27 mouse cellular contexts compared by ENCODE assay signal in genomic region chr11:54613628-54614027, GRCm38 (mm10).
"Had no signal": no experiment of that assay in that cellular context is flagged by ENCODE, and none has a peak within 500 bp of the region (broad histone marks: within the 10 kb centered on the region; RNA-seq: fewer than 3 reads in every experiment).

No protein-coding gene starts in this region.

- H3K4me3 ChIP-seq: embryonic facial prominence, embryonic 12.5 days; embryonic facial prominence, embryonic 13.5 days; embryonic facial prominence, embryonic 15.5 days; erythroblast, embryonic 14.5 days; forebrain, embryonic 10.5 days; forebrain, embryonic 12.5 days; forebrain, embryonic 13.5 days; forebrain, embryonic 15.5 days; gastrocnemius, adult 2 months; heart, adult 2 months; heart, embryonic 10.5 days had no signal

- H3K9me3 ChIP-seq: embryonic facial prominence, embryonic 12.5 days; embryonic facial prominence, embryonic 13.5 days; embryonic facial prominence, embryonic 15.5 days; forebrain, embryonic 10.5 days; forebrain, embryonic 12.5 days; forebrain, embryonic 13.5 days; forebrain, embryonic 15.5 days; heart, embryonic 10.5 days had no signal

- H3K4me2 ChIP-seq: embryonic facial prominence, embryonic 12.5 days; embryonic facial prominence, embryonic 13.5 days; embryonic facial prominence, embryonic 15.5 days; forebrain, embryonic 12.5 days; forebrain, embryonic 13.5 days; forebrain, embryonic 15.5 days had no signal

- H3K9ac ChIP-seq: embryonic facial prominence, embryonic 12.5 days; embryonic facial prominence, embryonic 13.5 days; embryonic facial prominence, embryonic 15.5 days; forebrain, embryonic 12.5 days; forebrain, embryonic 13.5 days; forebrain, embryonic 15.5 days; forebrain, postnatal 0 days had no signal

- H3K27me3 ChIP-seq: embryonic facial prominence, embryonic 12.5 days; embryonic facial prominence, embryonic 13.5 days; embryonic facial prominence, embryonic 15.5 days; forebrain, embryonic 12.5 days; forebrain, embryonic 13.5 days; forebrain, embryonic 15.5 days had no signal

- H3K27ac ChIP-seq: embryonic facial prominence, embryonic 12.5 days; embryonic facial prominence, embryonic 13.5 days; embryonic facial prominence, embryonic 15.5 days; forebrain, embryonic 10.5 days; forebrain, embryonic 12.5 days; forebrain, embryonic 13.5 days; forebrain, embryonic 15.5 days; gastrocnemius, adult 2 months; heart, adult 2 months; heart, embryonic 10.5 days had no signal

- ATAC-seq: forebrain, embryonic 13.5 days; forebrain, embryonic 14.5 days; forebrain, embryonic 15.5 days; forebrain, embryonic 16.5 days; forebrain, postnatal 0 days had no signal

- DNase-seq: cerebellum, adult 9-10 months; cerebellum, adult 9-11 months; cerebellum, postnatal 10 days; cerebellum, postnatal 14 days; cerebellum, postnatal 25 days; cerebellum, postnatal 36 days; embryo, embryonic 11 days; forebrain, postnatal 0 days; gastrocnemius, adult 2 months; gastrocnemius, postnatal 10 days; gastrocnemius, postnatal 14 days; gastrocnemius, postnatal 25 days; gastrocnemius, postnatal 36 days; heart, adult 11 months; heart, adult 18-20 months; heart, adult 2 months had no signal

- H3K36me3 ChIP-seq: embryonic facial prominence, embryonic 12.5 days; embryonic facial prominence, embryonic 13.5 days; embryonic facial prominence, embryonic 15.5 days; forebrain, embryonic 10.5 days; forebrain, embryonic 12.5 days; forebrain, embryonic 15.5 days; heart, embryonic 10.5 days had no signal

- H3K4me1 ChIP-seq: embryonic facial prominence, embryonic 12.5 days; embryonic facial prominence, embryonic 13.5 days; embryonic facial prominence, embryonic 15.5 days; forebrain, embryonic 10.5 days; forebrain, embryonic 12.5 days; forebrain, embryonic 13.5 days; forebrain, embryonic 15.5 days; heart, embryonic 10.5 days had no signal
